In the genomic region with DNA sequence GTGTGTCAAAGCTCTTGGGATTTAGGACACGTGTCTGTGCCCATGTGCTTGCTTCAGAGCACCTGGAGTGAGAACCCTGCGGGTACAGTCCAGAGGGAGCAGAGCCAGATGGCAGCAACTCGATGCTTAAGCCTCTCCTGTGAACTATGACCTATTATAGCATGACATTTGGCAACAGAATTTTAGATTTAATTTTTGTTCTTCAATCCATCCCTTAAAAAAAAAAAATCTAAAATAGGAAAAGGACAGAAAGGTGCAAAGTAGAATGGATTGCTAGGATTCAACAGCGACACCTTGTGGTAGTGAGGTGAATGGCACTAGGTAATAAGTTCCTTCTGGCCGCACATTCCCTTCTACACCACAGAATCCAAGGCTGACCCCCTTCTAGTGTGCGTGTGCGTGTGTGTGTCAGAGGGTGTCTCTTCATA, we compare ENCODE assay signal across 9 mouse cellular contexts. TPM values are rescaled to one million over a fixed set of nuclear protein-coding genes. Genes with fewer than 3 reads are reported as not detected.
DNase-seq lines count a peak whose midpoint lies in the region; ATAC-seq lines count a peak whose summit lies in the region.
"Had no signal": no experiment of that assay in that cellular context is flagged by ENCODE, and none has a peak within 500 bp of the region (broad histone marks: within the 10 kb centered on the region; RNA-seq: fewer than 3 reads in every experiment).

No protein-coding gene starts in this region.

- DNase-seq in hindbrain, embryonic 11.5 days (ENCODE audit: low spot score) = peak; percentile 79
- DNase-seq in adrenal gland, adult 8-10 months = peak; percentile 28
- peak; percentile 84 for DNase-seq in embryo, embryonic 10.5 days (ENCODE audit: low spot score)
- DNase-seq in heart, postnatal 36 days = peak; percentile 64 to 71
- DNase-seq in layer of hippocampus, postnatal 36 days = peak; percentile 22 to 47
- DNase-seq in midbrain, embryonic 11.5 days (ENCODE audit: low spot score, missing footprints) = peak; percentile 95
- peak; percentile 42 to 81 for DNase-seq in spleen, postnatal 4 days (ENCODE audit: low spot score in 2 of 2)

- ATAC-seq in hindbrain, embryonic 11.5 days (ENCODE audit: low FRiP score) = no peak
- ATAC-seq in hindbrain, embryonic 12.5 days (ENCODE audit: low FRiP score) = no peak
- ATAC-seq in midbrain, embryonic 11.5 days (ENCODE audit: low FRiP score) = no peak

- no peak overlapping the region for H3K4me3 ChIP-seq in hindbrain, embryonic 11.5 days (ENCODE audit: low read depth, low read length)
- H3K4me3 ChIP-seq in hindbrain, embryonic 12.5 days = no peak overlapping the region
- no peak overlapping the region for H3K4me3 ChIP-seq in midbrain, embryonic 11.5 days (ENCODE audit: low read depth, low read length)
- H3K4me3 ChIP-seq: embryonic facial prominence, embryonic 15.5 days had no signal

- no peak overlapping the region for H3K9ac ChIP-seq in hindbrain, embryonic 11.5 days (ENCODE audit: low read depth, low read length)
- H3K9ac ChIP-seq in hindbrain, embryonic 12.5 days = no peak overlapping the region
- no peak overlapping the region for H3K9ac ChIP-seq in midbrain, embryonic 11.5 days (ENCODE audit: low read length)
- H3K9ac ChIP-seq: embryonic facial prominence, embryonic 15.5 days had no signal

- no peaks in the 10 kb centered on the region for H3K9me3 ChIP-seq in hindbrain, embryonic 11.5 days (ENCODE audit: control insufficient read depth, low read length)
- no peaks in the 10 kb centered on the region for H3K9me3 ChIP-seq in hindbrain, embryonic 12.5 days (replicated peaks)
- no peaks in the 10 kb centered on the region for H3K9me3 ChIP-seq in midbrain, embryonic 11.5 days (ENCODE audit: control insufficient read depth, low read length)
- H3K9me3 ChIP-seq: embryonic facial prominence, embryonic 15.5 days had no signal

- no peaks in the 10 kb centered on the region for H3K36me3 ChIP-seq in hindbrain, embryonic 11.5 days (ENCODE audit: control insufficient read depth, insufficient read depth, low read length)
- no peaks in the 10 kb centered on the region for H3K36me3 ChIP-seq in hindbrain, embryonic 12.5 days
- no peaks in the 10 kb centered on the region for H3K36me3 ChIP-seq in midbrain, embryonic 11.5 days (ENCODE audit: control insufficient read depth, insufficient read depth, low read length)
- H3K36me3 ChIP-seq: embryonic facial prominence, embryonic 15.5 days had no signal

- no peak overlapping the region for H3K4me2 ChIP-seq in hindbrain, embryonic 11.5 days (replicated peaks; ENCODE audit: low read depth, low read length)
- no peak overlapping the region for H3K4me2 ChIP-seq in hindbrain, embryonic 12.5 days (replicated peaks)
- H3K4me2 ChIP-seq in midbrain, embryonic 11.5 days = no peak overlapping the region
- H3K4me2 ChIP-seq: embryonic facial prominence, embryonic 15.5 days had no signal

- H3K27ac ChIP-seq in hindbrain, embryonic 11.5 days (ENCODE audit: low read depth, low read length) = no peak overlapping the region
- no peak overlapping the region for H3K27ac ChIP-seq in hindbrain, embryonic 12.5 days
- H3K27ac ChIP-seq in midbrain, embryonic 11.5 days (ENCODE audit: low read depth, low read length) = no peak overlapping the region
- H3K27ac ChIP-seq: embryonic facial prominence, embryonic 15.5 days had no signal

- intact Hi-C loops in heart, postnatal 36 days (cut with DNase I) = loop anchor here (1.0 to 2.0 kb wide), 2 partner anchors 72 to 214 kb away; no protein-coding TSS in a partner anchor

- no peaks in the 10 kb centered on the region for H3K27me3 ChIP-seq in hindbrain, embryonic 11.5 days (ENCODE audit: control insufficient read depth, insufficient read depth, low read length)
- H3K27me3 ChIP-seq in hindbrain, embryonic 12.5 days = no peaks in the 10 kb centered on the region
- no peaks in the 10 kb centered on the region for H3K27me3 ChIP-seq in midbrain, embryonic 11.5 days (ENCODE audit: control insufficient read depth, insufficient read depth, low read length)
- H3K27me3 ChIP-seq: embryonic facial prominence, embryonic 15.5 days had no signal

- WGBS in hindbrain, embryonic 11.5 days = 29% methylated on average over 7 of the region's 7 CpGs
- 21% methylated on average over 7 of the region's 7 CpGs for WGBS in hindbrain, embryonic 12.5 days
- 25% methylated on average over 7 of the region's 7 CpGs for WGBS in midbrain, embryonic 11.5 days

- H3K4me1 ChIP-seq in hindbrain, embryonic 11.5 days (replicated peaks; ENCODE audit: control insufficient read depth, insufficient read depth, low read length) = no peaks in the 10 kb centered on the region
- H3K4me1 ChIP-seq in hindbrain, embryonic 12.5 days = no peaks in the 10 kb centered on the region
- no peaks in the 10 kb centered on the region for H3K4me1 ChIP-seq in midbrain, embryonic 11.5 days (ENCODE audit: control insufficient read depth, insufficient read depth, low read length)

RNA-seq across cellular contexts. Expression of gene Cycs, which starts 39.7 kb away (rescaled TPM):
- 75.6 and 75.9 TPM in 2 replicates for polyA plus RNA-seq in hindbrain, embryonic 11.5 days (2014; fragmentation: Nextera tagmentation; extraction: Ambion mirVana)
- polyA plus RNA-seq in hindbrain, embryonic 12.5 days (2016; fragmentation: Nextera tagmentation; extraction: Ambion mirVana) = 59.7 and 65.1 TPM in 2 replicates
- 10 to 100 TPM; 19.3 to 32.5 (median 28.6) TPM for total RNA-seq in adrenal gland, adult 8-10 months (2022)
- total RNA-seq in heart, postnatal 36 days (2021) = 100 to 1,000 TPM; 168 to 176 TPM
- 10 to 100 TPM; 45.4 to 46.7 TPM for total RNA-seq in layer of hippocampus, postnatal 36 days (2021)
- polyA plus RNA-seq in midbrain, embryonic 11.5 days (2014; fragmentation: Nextera tagmentation; extraction: Ambion mirVana) = 76.5 and 80.5 TPM in 2 replicates

Comparison
In these comparisons a context has a peak if more than half of its experiments do, and no peak if none do; other contexts are left out.
1. DNase-seq: peak in every context shown above with its lines; median percentile 95 in midbrain, embryonic 11.5 days; 84 in embryo, embryonic 10.5 days; 79 in hindbrain, embryonic 11.5 days; 68 in heart, postnatal 36 days; 62 in spleen, postnatal 4 days; 34 in layer of hippocampus, postnatal 36 days; 28 in adrenal gland, adult 8-10 months.